Mouse (Mus musculus): Measurements from ENCODE around the gene St7l.

DNA sequence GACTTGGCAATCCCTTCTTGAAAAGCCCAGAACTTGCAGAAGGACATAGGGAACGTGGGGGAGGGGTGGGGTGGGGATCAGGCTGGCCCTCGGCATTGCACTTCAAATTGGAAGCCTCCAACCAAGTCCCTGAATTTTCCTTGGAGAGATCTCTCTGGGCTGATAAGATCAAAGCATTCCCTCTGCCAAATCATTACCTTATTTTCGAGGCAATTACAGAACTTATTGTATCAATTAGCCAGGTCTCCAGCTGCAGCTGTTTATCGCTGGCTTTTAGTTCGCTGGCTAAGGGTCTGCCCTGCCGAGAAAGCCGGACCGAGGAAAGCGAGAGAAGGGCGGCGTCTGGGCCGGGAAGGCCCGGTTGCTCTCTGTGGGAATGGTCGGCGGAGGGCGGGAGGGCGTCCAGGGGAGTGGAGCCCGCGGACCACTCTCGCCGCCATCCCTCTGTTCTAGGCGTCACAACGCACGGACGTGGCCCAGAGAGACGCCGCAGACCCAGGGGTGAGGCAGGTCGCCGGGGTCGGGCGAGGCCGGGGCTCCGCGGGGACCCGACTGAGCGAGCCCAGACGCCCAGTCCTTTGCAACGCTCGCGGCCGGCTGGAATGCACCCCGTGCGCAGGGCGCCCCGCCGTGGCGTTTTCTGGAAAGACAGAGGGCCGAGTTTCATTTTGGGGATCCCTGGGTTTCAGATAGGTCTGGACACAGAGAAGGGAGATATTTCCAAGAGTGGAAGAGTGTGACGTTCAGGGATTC lies 103.9 kb downstream of the St7l start:
- peak; percentile 55 for TF ChIP-seq CTCF (conservative IDR thresholded peaks at IDR 0.05; ENCODE audit: low read length)
- no peak for TF ChIP-seq NANOG (IDR thresholded peaks at IDR 0.05; ENCODE audit: borderline replicate concordance, low read length)
